Mouse (Mus musculus) liver, embryonic 13.5 days (tissue): ENCODE results near the gene Cox4i1. TPM values are rescaled to one million over a fixed set of nuclear protein-coding genes. Genes with fewer than 3 reads are reported as not detected.

Experiments used
- ATAC-seq: fragments of 200-750 bp; cut with Nextera tagmentation; 2 replicates; pipeline ENCODE4 v1.8.0; 2017; ENCODE audit warnings: low read depth, mild to moderate bottlenecking, moderate number of reproducible peaks, moderate library complexity
- DNase-seq: peaks from one replicate; pipeline ENCODE4 v3.0.0; 2022
- H3K27ac ChIP-seq: fragments of 300-500 bp; sonication (generic); 2 replicates; pipeline ENCODE4 v1.5.1; 2015; ENCODE audit warnings: moderate library complexity, mild to moderate bottlenecking, inconsistent platforms
- H3K27me3 ChIP-seq: fragments of 300-500 bp; sonication (generic); 2 replicates; pipeline ENCODE4 v1.6.1; 2015; ENCODE audit warnings: mild to moderate bottlenecking, inconsistent platforms
- H3K36me3 ChIP-seq: fragments of 300-500 bp; sonication (generic); 2 replicates; pipeline ENCODE4 v1.6.1; 2015; ENCODE audit warnings: mild to moderate bottlenecking, inconsistent platforms
- H3K4me1 ChIP-seq: fragments of 300-500 bp; sonication (generic); replicated peaks from 2 replicates; pipeline ENCODE4 v1.6.1; 2015; ENCODE audit warnings: inconsistent platforms
- H3K4me2 ChIP-seq: fragments of 300-500 bp; sonication (generic); 2 replicates; pipeline ENCODE4 v1.6.1; 2015; ENCODE audit warnings: inconsistent platforms, mild to moderate bottlenecking, moderate library complexity
- H3K4me3 ChIP-seq: fragments of 300-500 bp; sonication (generic); replicated peaks from 2 replicates; pipeline ENCODE4 v1.5.1; 2015; ENCODE audit warnings: mild to moderate bottlenecking, inconsistent platforms
- H3K9ac ChIP-seq: fragments of 300-500 bp; sonication (generic); 2 replicates; pipeline ENCODE4 v1.6.1; 2015; ENCODE audit warnings: mild to moderate bottlenecking, inconsistent platforms
- H3K9me3 ChIP-seq: fragments of 300-500 bp; sonication (generic); replicated peaks from 2 replicates; pipeline ENCODE4 v1.6.1; 2016; ENCODE audit warnings: inconsistent platforms
- WGBS: fragments of 180-500 bp; shearing (Covaris S2); methylation state at CpG from one replicate; pipeline ENCODE4 v1.1.7; 2015; ENCODE audit not compliant: insufficient replicate concordance; 5-methylcytosine and 5-hydroxymethylcytosine counted together
- polyA plus RNA-seq: library from polyadenylated mRNA; unstranded; fragments of >200 nt; fragmentation: Nextera tagmentation; extraction: Ambion mirVana; gene quantifications from 2 replicates; pipeline ENCODE4 v1.2.1, GENCODE M21; 2015

Gene Cox4i1
- polyA plus RNA-seq, 1 experiment from 2014 or later, result 800 TPM

GRCm38 (mm10) chr8:120632969-120633664 is 34.9 kb upstream of the Cox4i1 start:
- no peak for ATAC-seq
- H3K9me3 ChIP-seq, result no peaks in the 10 kb centered on the region
- 42% methylated on average over 17 of the region's 17 CpGs for WGBS
- peak overlapping the region; percentile 86 for H3K4me2 ChIP-seq
- no peak overlapping the region for H3K9ac ChIP-seq
- no peak overlapping the region for H3K27ac ChIP-seq
- H3K36me3 ChIP-seq, result no peaks in the 10 kb centered on the region
- peaks cover 78% of the 10 kb centered on the region for H3K27me3 ChIP-seq
- peaks cover 14% of the 10 kb centered on the region for H3K4me1 ChIP-seq
- DNase-seq, result no peak
- peak overlapping the region; percentile 59; the same call in 1 of the 2 replicates for H3K4me3 ChIP-seq

- peaks cover 78% of the 10 kb centered on the region for H3K27me3 ChIP-seq
Measured at GRCm38 (mm10) chr8:120633665-120634271, 34.3 kb upstream of the Cox4i1 start.

DNA sequence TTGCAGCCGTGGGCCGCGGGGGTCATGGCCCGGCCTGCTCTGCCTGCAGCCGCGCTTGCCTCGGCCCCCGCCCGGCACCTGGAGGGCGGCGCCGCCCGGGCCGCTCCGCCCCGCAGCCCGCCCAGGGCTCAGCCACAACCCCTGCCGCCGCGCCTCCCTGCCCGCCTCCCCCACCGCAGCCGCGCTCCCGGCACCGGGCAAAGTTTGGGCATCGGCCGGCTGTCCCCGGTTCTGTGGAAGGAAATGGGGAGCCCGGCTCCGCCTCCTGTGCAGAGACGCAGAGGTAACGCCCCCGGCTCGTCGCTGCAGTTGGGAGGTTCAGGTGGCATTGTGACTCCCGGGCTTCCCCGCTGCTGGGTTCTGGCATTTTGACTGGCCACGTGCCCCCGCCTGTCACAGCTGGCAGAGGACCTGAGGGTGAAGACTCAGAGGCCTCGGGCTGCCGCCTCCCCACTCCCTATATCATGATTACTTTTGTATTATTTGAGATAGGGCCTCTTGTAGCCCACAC is 33.6 kb upstream of the Cox4i1 start:
- Histone ChIP-seq H3K4me1 (peaks cover 14% of the 10 kb centered on the region), H3K9ac (peak overlapping the region; percentile 58), H3K4me3 (peak overlapping the region; percentile 59), H3K9me3 (no peaks in the 10 kb centered on the region), H3K27me3 (peaks cover 78% of the 10 kb centered on the region), H3K4me2 (peak overlapping the region; percentile 86), H3K27ac (no peak overlapping the region), H3K36me3 (no peaks in the 10 kb centered on the region)
- ATAC-seq (peak; percentile 73), DNase-seq (peak; percentile 19)
- WGBS, result under 1% methylated on average over 35 of the region's 42 CpGs

More at GRCm38 (mm10) chr8:120633665-120634271, 34.3 kb upstream of the Cox4i1 start:
- DNase-seq (no peak), ATAC-seq (peak; percentile 35)
- peak overlapping the region; percentile 59 for H3K4me3 ChIP-seq
- no peaks in the 10 kb centered on the region for H3K9me3 ChIP-seq
- H3K27ac ChIP-seq, result no peak overlapping the region
- H3K36me3 ChIP-seq, result no peaks in the 10 kb centered on the region
- H3K4me1 ChIP-seq, result peaks cover 14% of the 10 kb centered on the region
- peak overlapping the region; percentile 86 for H3K4me2 ChIP-seq
- WGBS, result 4% methylated on average over 44 of the region's 44 CpGs
- H3K9ac ChIP-seq, result peak overlapping the region; percentile 58

DNA sequence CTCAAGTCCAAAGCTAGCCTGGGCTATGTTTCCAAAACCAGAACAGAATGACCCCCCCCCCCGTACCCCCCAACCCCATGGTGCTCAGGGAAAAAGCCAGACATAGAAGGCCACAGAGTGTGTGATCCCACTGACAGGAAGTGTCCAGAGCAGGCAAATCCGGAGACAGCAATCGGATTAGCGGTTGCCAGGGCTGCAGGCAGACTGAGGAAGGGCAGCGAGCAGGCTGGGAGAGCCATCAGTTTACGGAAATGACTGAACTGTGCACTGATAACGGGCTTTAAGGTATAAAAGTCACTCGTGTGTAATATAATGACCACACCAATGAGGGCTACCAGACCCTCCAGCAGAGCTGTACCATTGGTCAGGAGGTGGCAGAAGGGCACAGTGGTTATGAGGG is 26.8 kb upstream of the Cox4i1 start:
- Histone ChIP-seq H3K9ac (no peak overlapping the region), H3K4me3 (no peak overlapping the region), H3K9me3 (no peaks in the 10 kb centered on the region), H3K27me3 (peaks cover 14% of the 10 kb centered on the region), H3K4me2 (no peak overlapping the region), H3K27ac (no peak overlapping the region), H3K4me1 (no peaks in the 10 kb centered on the region), H3K36me3 (no peaks in the 10 kb centered on the region)
- no peak for ATAC-seq
- DNase-seq, result no peak
- WGBS, result 26% methylated on average over 8 of the region's 8 CpGs

DNA sequence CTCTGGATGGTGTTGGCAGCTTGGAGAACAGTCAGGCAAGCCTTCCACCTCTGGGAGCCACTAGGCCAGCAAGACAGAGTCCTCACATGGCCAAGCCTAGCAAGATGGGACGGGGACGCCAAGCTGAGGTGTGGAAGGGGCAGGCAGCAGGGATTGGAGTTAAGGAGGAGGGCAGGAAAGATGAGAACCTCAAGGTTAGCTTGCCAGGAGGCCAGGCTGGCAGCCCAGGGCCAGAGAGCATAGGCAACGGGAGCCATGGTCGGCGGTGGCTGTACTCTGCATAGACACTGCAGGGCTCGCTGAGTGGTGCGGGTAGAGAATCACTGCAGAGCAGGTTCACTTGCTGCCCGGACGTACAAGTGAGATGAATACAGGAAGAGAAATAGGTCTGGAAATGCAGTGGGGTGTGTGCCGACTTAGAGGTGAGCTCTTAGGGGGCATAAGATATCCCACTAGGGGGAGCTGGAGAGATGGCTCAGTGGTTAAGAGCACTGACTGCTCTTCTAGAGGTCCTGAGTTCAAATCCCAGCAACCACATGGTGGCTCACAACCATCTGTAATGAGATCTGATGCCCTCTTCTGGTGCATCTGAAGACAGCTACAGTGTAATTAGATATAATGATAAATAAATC is 25.9 kb upstream of the Cox4i1 start:
- no peak for ATAC-seq

DNA sequence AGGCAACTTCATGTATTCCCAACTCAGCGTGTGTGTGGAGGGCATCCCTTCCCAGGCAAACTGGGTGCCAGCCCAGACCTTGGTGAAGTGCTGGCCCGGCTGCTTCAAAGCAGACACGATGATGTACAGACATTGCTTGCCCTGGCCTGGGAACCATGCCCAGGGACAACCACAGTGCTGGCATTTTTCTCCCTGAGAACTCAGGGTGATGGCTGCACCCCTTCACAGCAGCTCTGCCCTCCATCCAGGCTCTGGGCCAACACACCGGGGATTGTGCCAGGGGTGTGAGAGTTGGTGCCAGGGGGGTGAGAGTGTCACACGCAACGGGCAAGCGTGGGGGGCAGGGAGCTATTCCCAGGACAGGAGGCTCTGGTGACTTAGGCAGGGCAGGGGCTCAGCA is 23.4 kb upstream of the Cox4i1 start:
- Histone ChIP-seq H3K27ac (no peak overlapping the region), H3K4me2 (no peak overlapping the region), H3K36me3 (no peaks in the 10 kb centered on the region), H3K9ac (no peak overlapping the region), H3K9me3 (no peaks in the 10 kb centered on the region), H3K27me3 (no peaks in the 10 kb centered on the region), H3K4me1 (no peaks in the 10 kb centered on the region), H3K4me3 (no peak overlapping the region)
- ATAC-seq, result no peak
- WGBS, result 84% methylated on average over 7 of the region's 7 CpGs
- DNase-seq, result no peak

More for the DNA sequence above, 25.9 kb upstream of the Cox4i1 start:
- Histone ChIP-seq H3K4me1 (no peaks in the 10 kb centered on the region), H3K36me3 (no peaks in the 10 kb centered on the region), H3K9me3 (no peaks in the 10 kb centered on the region), H3K27ac (no peak overlapping the region), H3K9ac (no peak overlapping the region), H3K27me3 (peaks cover 7% of the 10 kb centered on the region; the same call in 1 of the 2 replicates), H3K4me3 (no peak overlapping the region), H3K4me2 (no peak overlapping the region)
- DNase-seq, result no peak
- WGBS, result 53% methylated on average over 10 of the region's 10 CpGs

- Histone ChIP-seq H3K27me3 (no peaks in the 10 kb centered on the region), H3K9me3 (no peaks in the 10 kb centered on the region), H3K4me2 (no peak within 1 kb of the TSS), H3K4me1 (no peaks in the 10 kb centered on the region), H3K27ac (no peak within 1 kb of the TSS), H3K4me3 (no peak within 1 kb of the TSS), H3K9ac (no peak within 1 kb of the TSS), H3K36me3 (no peaks in the 10 kb centered on the region)
- DNase-seq (no peak), ATAC-seq (no peak)
- 53% methylated on average over 7 of the region's 7 CpGs for WGBS
Measured at GRCm38 (mm10) chr8:120647532-120647931, 20.5 kb upstream of the Cox4i1 start, which contains the start of gene 1190005I06Rik. Gene 1190005I06Rik (minus strand): TSS chr8:120647632.

DNA sequence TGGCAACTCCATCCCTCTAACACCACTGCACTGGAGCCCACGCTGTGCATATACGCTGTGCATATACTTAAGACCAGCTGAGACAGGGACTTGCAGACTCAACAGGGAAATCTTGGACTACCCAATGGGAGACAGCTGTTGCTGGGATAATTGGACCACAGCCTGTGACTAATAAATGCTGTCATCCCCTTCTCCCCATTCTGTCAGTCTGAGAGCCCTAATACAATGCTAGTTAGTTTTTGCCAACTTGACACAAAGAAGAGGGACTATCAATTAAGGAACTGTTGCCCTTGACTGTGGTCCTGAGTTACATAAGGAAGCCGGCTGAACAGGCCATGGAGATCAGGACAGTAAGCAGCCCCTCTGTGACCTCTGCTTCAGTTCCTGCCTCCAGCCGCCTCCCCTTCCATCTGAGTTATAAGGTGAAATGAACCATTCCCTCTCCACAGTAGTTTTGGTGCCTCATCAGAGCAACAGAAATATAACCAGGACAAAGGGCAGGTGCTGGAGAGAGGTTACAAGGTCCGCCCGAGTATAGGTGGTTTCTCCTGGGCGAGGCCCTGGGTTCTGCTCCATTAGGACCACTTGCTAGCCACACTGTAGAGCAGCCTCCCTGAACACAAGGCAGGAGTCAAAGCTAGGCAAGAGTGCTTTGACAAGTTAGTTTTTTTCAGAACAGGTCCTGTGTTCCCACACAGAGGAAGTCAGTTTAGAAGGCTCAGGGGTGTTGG is 11.5 kb upstream of the Cox4i1 start:
- Histone ChIP-seq H3K27me3 (no peaks in the 10 kb centered on the region), H3K36me3 (peaks cover 81% of the 10 kb centered on the region), H3K9ac (no peak overlapping the region), H3K9me3 (no peaks in the 10 kb centered on the region), H3K4me3 (no peak overlapping the region), H3K4me1 (peaks cover 3% of the 10 kb centered on the region; the same call in 1 of the 2 replicates), H3K4me2 (no peak overlapping the region), H3K27ac (no peak overlapping the region)
- 82% methylated on average over 7 of the region's 7 CpGs for WGBS
- ATAC-seq (no peak), DNase-seq (no peak)

DNA sequence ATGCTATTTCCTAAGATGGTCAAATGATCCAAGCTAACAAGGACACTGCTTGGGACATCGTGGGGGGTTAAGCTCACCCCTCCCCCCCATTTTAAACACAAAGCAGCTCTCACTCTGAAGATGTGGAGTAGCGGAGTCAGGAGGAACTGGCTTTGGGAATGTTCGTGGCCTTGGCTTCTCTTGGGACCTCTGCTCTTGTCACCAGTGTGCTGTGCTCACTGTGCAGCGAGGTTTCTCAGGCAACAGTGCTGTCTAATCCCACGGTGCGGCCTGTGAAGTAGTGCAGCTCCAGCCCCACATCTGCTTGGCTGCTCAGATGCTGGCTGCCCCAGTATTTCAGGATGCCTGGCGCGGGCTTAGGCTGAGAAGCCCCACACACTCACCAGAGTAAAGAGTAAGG is 10.6 kb upstream of the Cox4i1 start:
- no peak overlapping the region for H3K4me2 ChIP-seq
- ATAC-seq (no peak), DNase-seq (no peak)
- H3K4me1 ChIP-seq, result peaks cover 3% of the 10 kb centered on the region; the same call in 1 of the 2 replicates
- H3K36me3 ChIP-seq, result peaks cover 81% of the 10 kb centered on the region
- 80% methylated on average over 8 of the region's 8 CpGs for WGBS
- H3K4me3 ChIP-seq, result no peak overlapping the region
- no peaks in the 10 kb centered on the region for H3K9me3 ChIP-seq
- H3K27me3 ChIP-seq, result no peaks in the 10 kb centered on the region
- no peak overlapping the region for H3K27ac ChIP-seq
- no peak overlapping the region for H3K9ac ChIP-seq

DNA sequence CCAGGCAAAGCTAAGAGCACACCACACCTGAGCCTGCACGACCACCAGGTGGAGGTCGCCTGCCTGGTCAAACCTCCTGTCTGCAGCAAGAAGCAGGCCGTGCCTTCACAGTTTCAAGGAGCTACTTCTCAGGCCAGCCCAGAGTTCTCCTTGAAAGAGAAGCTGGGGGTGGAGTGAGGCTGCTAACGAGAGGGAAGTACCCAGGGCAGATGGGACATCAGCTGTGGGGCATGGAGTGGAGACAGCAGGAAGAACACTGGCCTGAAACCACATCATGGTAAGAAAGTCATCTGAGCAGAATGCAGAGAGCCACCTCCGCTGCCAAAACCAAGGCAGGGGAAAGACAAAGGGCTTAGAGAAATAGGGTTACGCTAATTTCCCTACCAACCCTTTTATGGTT is 3.5 kb upstream of the Cox4i1 start:
- H3K4me1 ChIP-seq, result peaks cover 43% of the 10 kb centered on the region
- no peak overlapping the region for H3K4me2 ChIP-seq
- DNase-seq (no peak), ATAC-seq (no peak)
- H3K27me3 ChIP-seq, result no peaks in the 10 kb centered on the region
- no peaks in the 10 kb centered on the region for H3K9me3 ChIP-seq
- no peak overlapping the region for H3K27ac ChIP-seq
- no peak overlapping the region for H3K4me3 ChIP-seq
- no peak overlapping the region for H3K9ac ChIP-seq
- 67% methylated on average over 6 of the region's 6 CpGs for WGBS
- H3K36me3 ChIP-seq, result peaks cover 42% of the 10 kb centered on the region
